Mouse (Mus musculus) limb, embryonic 14.5 days (tissue): ENCODE results near the gene Chsy1. TPM values are rescaled to one million over a fixed set of nuclear protein-coding genes. Genes with fewer than 3 reads are reported as not detected.

Experiments
- ATAC-seq: fragments of 200-750 bp; cut with Nextera tagmentation; 2 replicates; pipeline ENCODE4 v1.8.0; 2017; ENCODE audit warnings: low read depth, moderate number of reproducible peaks, moderate TSS enrichment; ENCODE audit not compliant: low FRiP score
- DNase-seq: peaks from one replicate; pipeline ENCODE4 v3.0.0-alpha.2; 2015; ENCODE audit warnings: low spot score
- H3K27ac ChIP-seq: fragments of 300-500 bp; sonication (generic); replicated peaks from 2 replicates; pipeline ENCODE4 v1.5.1; 2014; ENCODE audit warnings: low read depth, mild to moderate bottlenecking, low read length, moderate library complexity, mixed read lengths
- H3K27me3 ChIP-seq: fragments of 300-500 bp; sonication (generic); 2 replicates; pipeline ENCODE4 v1.6.1; 2014; ENCODE audit warnings: low read length, mixed read lengths; ENCODE audit not compliant: control insufficient read depth, insufficient read depth
- H3K36me3 ChIP-seq: fragments of 300-500 bp; sonication (generic); 2 replicates; pipeline ENCODE4 v1.6.1; 2014; ENCODE audit warnings: mild to moderate bottlenecking, low read length, moderate library complexity, mixed read lengths; ENCODE audit not compliant: control insufficient read depth, insufficient read depth
- H3K4me1 ChIP-seq: fragments of 300-500 bp; sonication (generic); 2 replicates; pipeline ENCODE4 v1.6.1; 2014; ENCODE audit warnings: antibody characterized with exemption, low read length, mixed read lengths; ENCODE audit not compliant: control insufficient read depth, insufficient read depth
- H3K4me2 ChIP-seq: fragments of 300-500 bp; sonication (generic); replicated peaks from 2 replicates; pipeline ENCODE4 v1.6.1; 2014; ENCODE audit warnings: low read depth, mild to moderate bottlenecking, low read length, moderate library complexity; ENCODE audit not compliant: severe bottlenecking
- H3K4me3 ChIP-seq: fragments of 300-500 bp; sonication (generic); replicated peaks from 2 replicates; pipeline ENCODE4 v1.5.1; 2014; ENCODE audit warnings: low read length
- H3K9ac ChIP-seq: fragments of 300-500 bp; sonication (generic); 2 replicates; pipeline ENCODE4 v1.6.1; 2014; ENCODE audit warnings: mild to moderate bottlenecking, low read depth, low read length, moderate library complexity; ENCODE audit not compliant: severe bottlenecking
- H3K9me3 ChIP-seq: fragments of 300-500 bp; sonication (generic); 2 replicates; pipeline ENCODE4 v1.6.1; 2016; ENCODE audit warnings: low read length; ENCODE audit not compliant: control insufficient read depth
- POLR2A ChIP-seq: fragments of 200-500 bp; IDR thresholded peaks from 2 replicates; pipeline ENCODE4 v1.8.0; 2012; ENCODE audit warnings: inconsistent platforms, mild to moderate bottlenecking, moderate library complexity, borderline replicate concordance; ENCODE audit not compliant: insufficient read depth, insufficient read length; ENCODE audit errors: extremely low read depth
- WGBS: fragments of 180-500 bp; shearing (Covaris S2); extraction: QIAGEN DNeasy Blood & Tissue Kit; methylation state at CpG from one replicate; pipeline ENCODE4 v1.1.7; 2014; 5-methylcytosine and 5-hydroxymethylcytosine counted together
- polyA plus RNA-seq, 2 experiments: library from polyadenylated mRNA; depleted of rRNA in 1 of 2; stranded (reverse) in 1 of 2; unstranded in 1 of 2; fragments of >200 nt; fragmentation: Nextera tagmentation in 1 of 2; extraction: Ambion mirVana in 1 of 2; gene quantifications; 2 replicates each; pipeline versions ENCODE4 v1.2.1 to v1.2.3; 2012 to 2014

Chsy1 gene
- polyA plus RNA-seq, 2 experiments: 33.3 to 33.6 TPM

GRCm38 (mm10) chr7:66219794-66220227 lies 110.5 kb downstream of the Chsy1 start:
- no peak for DNase-seq
- TF ChIP-seq POLR2A: no peak

GRCm38 (mm10) chr7:66222621-66223091 lies 113.3 kb downstream of the Chsy1 start:
- DNase-seq: peak; percentile 58
- no peak for TF ChIP-seq POLR2A
- Histone ChIP-seq H3K36me3 (no peaks in the 10 kb centered on the region), H3K4me3 (no peak overlapping the region), H3K4me1 (peaks cover 23% of the 10 kb centered on the region), H3K27ac (peak overlapping the region; percentile 77), H3K9ac (no peak overlapping the region), H3K27me3 (no peaks in the 10 kb centered on the region), H3K9me3 (no peaks in the 10 kb centered on the region), H3K4me2 (no peak overlapping the region)
- ATAC-seq: peak; percentile 62
- 11% methylated on average over 8 of the region's 8 CpGs for WGBS

More at GRCm38 (mm10) chr7:66219794-66220227, 110.5 kb downstream of the Chsy1 start:
- Histone ChIP-seq H3K4me1 (peaks cover 23% of the 10 kb centered on the region), H3K9ac (no peak overlapping the region), H3K4me3 (no peak overlapping the region), H3K4me2 (no peak overlapping the region), H3K27me3 (no peaks in the 10 kb centered on the region), H3K27ac (no peak overlapping the region), H3K36me3 (no peaks in the 10 kb centered on the region), H3K9me3 (no peaks in the 10 kb centered on the region)
- ATAC-seq: no peak
- WGBS: 58% methylated on average over 4 of the region's 4 CpGs

Other genes starting within 250 kb of the Chsy1 start
- gene Pcsk6, start 247.8 kb upstream of the Chsy1 start, polyA plus RNA-seq (2012; rRNA removed): 34.1 and 37.9 TPM in 2 replicates
- gene Pcsk6, start 247.8 kb upstream of the Chsy1 start, polyA plus RNA-seq (2014; fragmentation: Nextera tagmentation; extraction: Ambion mirVana): 15.2 and 19.4 TPM in 2 replicates
- not detected in 2 replicates for gene Gm45213, start 65.9 kb upstream of the Chsy1 start, polyA plus RNA-seq (2012; rRNA removed)
- not detected in 2 replicates for gene Gm45213, start 65.9 kb upstream of the Chsy1 start, polyA plus RNA-seq (2014; fragmentation: Nextera tagmentation; extraction: Ambion mirVana)
- 62.3 and 78.2 TPM in 2 replicates for gene Snrpa1, start 50.5 kb upstream of the Chsy1 start, polyA plus RNA-seq (2012; rRNA removed)
- 151 and 161 TPM in 2 replicates for gene Snrpa1, start 50.5 kb upstream of the Chsy1 start, polyA plus RNA-seq (2014; fragmentation: Nextera tagmentation; extraction: Ambion mirVana)
- gene Selenos, start 29.9 kb upstream of the Chsy1 start, polyA plus RNA-seq (2012; rRNA removed): 110 and 113 TPM in 2 replicates
- gene Selenos, start 29.9 kb upstream of the Chsy1 start, polyA plus RNA-seq (2014; fragmentation: Nextera tagmentation; extraction: Ambion mirVana): 120 and 139 TPM in 2 replicates